Mouse (Mus musculus) left cerebral cortex, postnatal 4 days (tissue): Measurements from ENCODE around the gene Atrnl1. TPM values are rescaled to one million over a fixed set of nuclear protein-coding genes. Genes with fewer than 3 reads are reported as not detected.
"Not testable (repeated sequence)": the region's sequence is repeated elsewhere in the genome, so short reads cannot be mapped to it uniquely, and the experiment has no call there.

Experiments used
- DNase-seq: peaks from one replicate; pipeline ENCODE4 v3.0.0-alpha.2; 2022
- intact Hi-C: fragments of 180-260 bp; cut with DNase I; formaldehyde crosslinking; loops from one replicate; pipeline ENCODE4 v1.15.1; 2025
- total RNA-seq, 2 experiments: library from RNA; stranded (reverse); gene quantifications; 2 replicates each; pipeline ENCODE4 v1.2.3; 2021

The Atrnl1 gene
- total RNA-seq, 2 experiments from 2014 or later = 79.5 to 86.2 TPM

GRCm38 (mm10) chr19:57949260-57949917, 338.6 kb downstream of the Atrnl1 start:
- no peak for DNase-seq
- intact Hi-C loops = no loop called here

- intact Hi-C loops = no loop called here
Measured at GRCm38 (mm10) chr19:57954131-57954530, 343.3 kb downstream of the Atrnl1 start.

GRCm38 (mm10) chr19:57956459-57956858, 345.6 kb downstream of the Atrnl1 start:
- intact Hi-C loops = no loop called here
- DNase-seq = no peak

More at GRCm38 (mm10) chr19:57954131-57954530, 343.3 kb downstream of the Atrnl1 start:
- DNase-seq = no peak

- no peak for DNase-seq
- intact Hi-C loops = no loop called here
Measured at GRCm38 (mm10) chr19:57957363-57957762, 346.5 kb downstream of the Atrnl1 start.

GRCm38 (mm10) chr19:57958154-57958553, 347.3 kb downstream of the Atrnl1 start:
- intact Hi-C loops = no loop called here
- DNase-seq = no peak

GRCm38 (mm10) chr19:57958726-57959125, 347.9 kb downstream of the Atrnl1 start:
- intact Hi-C loops = no loop called here
- no peak for DNase-seq

GRCm38 (mm10) chr19:57961321-57961720, 350.5 kb downstream of the Atrnl1 start:
- DNase-seq = no peak
- intact Hi-C loops = no loop called here

- no peak for DNase-seq
- intact Hi-C loops = no loop called here
Measured at GRCm38 (mm10) chr19:57961738-57962640, 351.2 kb downstream of the Atrnl1 start.

- DNase-seq = no peak
- intact Hi-C loops = no loop called here
Measured at GRCm38 (mm10) chr19:57963874-57964273, 353.0 kb downstream of the Atrnl1 start.

- intact Hi-C loops = no loop called here
Measured at GRCm38 (mm10) chr19:57969766-57970165, 358.9 kb downstream of the Atrnl1 start.

GRCm38 (mm10) chr19:57970342-57970895, 359.6 kb downstream of the Atrnl1 start:
- DNase-seq = no peak

More at GRCm38 (mm10) chr19:57969766-57970165, 358.9 kb downstream of the Atrnl1 start:
- DNase-seq = no peak

GRCm38 (mm10) chr19:57975201-57975600, 364.4 kb downstream of the Atrnl1 start:
- intact Hi-C loops = no loop called here
- peak; percentile 43 for DNase-seq

More at GRCm38 (mm10) chr19:57970342-57970895, 359.6 kb downstream of the Atrnl1 start:
- intact Hi-C loops = no loop called here

- intact Hi-C loops = no loop called here
- DNase-seq = no peak
Measured at GRCm38 (mm10) chr19:57985918-57986900, 375.4 kb downstream of the Atrnl1 start.

- intact Hi-C loops = no loop called here
- DNase-seq = no peak
Measured at GRCm38 (mm10) chr19:57987696-57988393, 377.0 kb downstream of the Atrnl1 start.

- intact Hi-C loops = no loop called here
- DNase-seq = no peak
Measured at GRCm38 (mm10) chr19:57988559-57989093, 377.8 kb downstream of the Atrnl1 start.

GRCm38 (mm10) chr19:57991099-57991760, 380.4 kb downstream of the Atrnl1 start:
- no peak for DNase-seq
- intact Hi-C loops = no loop called here

- not testable (repeated sequence) for DNase-seq
Measured at GRCm38 (mm10) chr19:57994174-57994833, 383.5 kb downstream of the Atrnl1 start.

GRCm38 (mm10) chr19:57995015-57995414, 384.2 kb downstream of the Atrnl1 start:
- intact Hi-C loops = no loop called here
- no peak for DNase-seq

More at GRCm38 (mm10) chr19:57994174-57994833, 383.5 kb downstream of the Atrnl1 start:
- intact Hi-C loops = not testable (repeated sequence)
